Mouse (Mus musculus): ENCODE measurements around the gene 4933411K16Rik.

GRCm38 (mm10) chr19:42033611-42034010 lies 18.4 kb upstream of the 4933411K16Rik start:
- TF ChIP-seq POLR2A (IDR thresholded peaks at IDR 0.05; ENCODE audit: borderline replicate concordance, control insufficient read depth, low read depth, low read length): no peak
- no peak for TF ChIP-seq CTCF (IDR thresholded peaks at IDR 0.05; ENCODE audit: control insufficient read depth, insufficient read depth, low read length)
